Mouse (Mus musculus): ENCODE data around the gene Cldn4.

Cldn4 gene

GRCm38 (mm10) chr5:134946857-134947255 is at the start of gene Cldn4:
Gene Cldn4 (minus strand): TSS chr5:134946934.
- peak; percentile 73 to 80 for DNase-seq (ENCODE audit: low spot score in 2 of 2)

- no peak for DNase-seq (ENCODE audit: low spot score in 2 of 2)
Measured at GRCm38 (mm10) chr5:134992566-134992965, 45.8 kb upstream of the Cldn4 start.

GRCm38 (mm10) chr5:134989741-134990140 is 43.0 kb upstream of the Cldn4 start:
- no peak for DNase-seq (ENCODE audit: low spot score in 2 of 2)

GRCm38 (mm10) chr5:134989166-134989565 is 42.4 kb upstream of the Cldn4 start:
- no peak for DNase-seq (ENCODE audit: low spot score in 2 of 2)

- DNase-seq (ENCODE audit: low spot score in 2 of 2): no peak
Measured at GRCm38 (mm10) chr5:134986298-134987268, 39.8 kb upstream of the Cldn4 start.

- no peak for DNase-seq (ENCODE audit: low spot score in 2 of 2)
Measured at GRCm38 (mm10) chr5:134985633-134986297, 39.0 kb upstream of the Cldn4 start, which contains the start of gene Cldn3. Gene Cldn3 (plus strand): TSS chr5:134986214.

GRCm38 (mm10) chr5:134983771-134984170 is 37.0 kb upstream of the Cldn4 start:
- no peak for DNase-seq (ENCODE audit: low spot score in 2 of 2)

GRCm38 (mm10) chr5:134983111-134983510 is 36.4 kb upstream of the Cldn4 start:
- no peak for DNase-seq (ENCODE audit: low spot score in 2 of 2)

GRCm38 (mm10) chr5:134981149-134981548 is 34.4 kb upstream of the Cldn4 start:
- DNase-seq (ENCODE audit: low spot score in 2 of 2): no peak

- no peak for DNase-seq (ENCODE audit: low spot score in 2 of 2)
Measured at GRCm38 (mm10) chr5:134977837-134978236, 31.1 kb upstream of the Cldn4 start.

GRCm38 (mm10) chr5:134976577-134977250 is 30.0 kb upstream of the Cldn4 start:
- no peak for DNase-seq (ENCODE audit: low spot score in 2 of 2)

GRCm38 (mm10) chr5:134976164-134976563 is 29.4 kb upstream of the Cldn4 start:
- no peak for DNase-seq (ENCODE audit: low spot score in 2 of 2)

- DNase-seq (ENCODE audit: low spot score in 2 of 2): no peak
Measured at GRCm38 (mm10) chr5:134974921-134975320, 28.2 kb upstream of the Cldn4 start.

- no peak for DNase-seq (ENCODE audit: low spot score in 2 of 2)
Measured at GRCm38 (mm10) chr5:134974294-134974693, 27.6 kb upstream of the Cldn4 start.

GRCm38 (mm10) chr5:134973526-134973925 is 26.8 kb upstream of the Cldn4 start:
- no peak for DNase-seq (ENCODE audit: low spot score in 2 of 2)

GRCm38 (mm10) chr5:134973081-134973480 is 26.3 kb upstream of the Cldn4 start:
- no peak for DNase-seq (ENCODE audit: low spot score in 2 of 2)

- DNase-seq (ENCODE audit: low spot score in 2 of 2): no peak
Measured at GRCm38 (mm10) chr5:134970671-134971070, 23.9 kb upstream of the Cldn4 start.

GRCm38 (mm10) chr5:134967164-134967944 is 20.6 kb upstream of the Cldn4 start:
- DNase-seq (ENCODE audit: low spot score in 2 of 2): no peak

GRCm38 (mm10) chr5:134965852-134966821 is 19.4 kb upstream of the Cldn4 start:
- DNase-seq (ENCODE audit: low spot score in 2 of 2): peak; percentile 56 to 60

- peak; percentile 64 to 79 for DNase-seq (ENCODE audit: low spot score in 2 of 2)
Measured at GRCm38 (mm10) chr5:134965473-134965851, 18.7 kb upstream of the Cldn4 start.

Measured in thymus, postnatal 10 days (tissue).